Mouse (Mus musculus): Measurements from ENCODE around the gene Cldn10. TPM values are rescaled to one million over a fixed set of nuclear protein-coding genes. Genes with fewer than 3 reads are reported as not detected.

Gene Cldn10
- polyA plus RNA-seq, 1 experiment = 1.3 TPM

- Histone ChIP-seq H3K4me1 (ENCODE audit: control insufficient read depth, insufficient read depth, low read length) (no peaks in the 10 kb centered on the region; the same call in 1 of the 2 replicates), H3K27ac (ENCODE audit: control insufficient read depth, insufficient read depth, low read depth, low read length, poor library complexity) (no peak overlapping the region), H3K4me3 (replicated peaks; ENCODE audit: control insufficient read depth, low read depth, low read length) (no peak overlapping the region)
- 87% methylated on average over 11 of the region's 11 CpGs for WGBS
- TF ChIP-seq POLR2A (IDR thresholded peaks at IDR 0.05; ENCODE audit: borderline replicate concordance, control insufficient read depth, low read depth, low read length) (no peak), CTCF (IDR thresholded peaks at IDR 0.05; ENCODE audit: control insufficient read depth, insufficient read depth, low read length) (no peak)
Observed at GRCm38 (mm10) chr14:118836145-118836544, 48.4 kb downstream of the Cldn10 start.

DNA sequence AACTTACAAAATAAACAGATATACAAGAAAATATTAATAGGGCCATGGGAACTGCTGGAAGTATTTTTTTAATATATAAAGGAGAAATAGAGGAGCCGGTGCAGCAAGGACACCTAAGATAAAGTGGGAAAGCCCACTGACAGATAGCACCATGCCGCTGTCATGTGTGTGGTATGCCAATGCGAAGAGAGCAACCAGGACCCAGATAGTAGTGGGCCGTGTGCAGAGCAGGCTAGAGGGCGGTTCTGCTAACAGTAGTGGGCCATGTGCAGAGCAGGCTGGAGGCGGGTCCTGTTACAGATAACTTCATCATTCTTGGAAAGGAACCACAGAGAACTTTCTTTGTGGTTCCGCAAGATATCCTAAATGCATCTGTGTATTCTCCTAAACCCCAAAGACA, 49.0 kb downstream of the Cldn10 start:
- Histone ChIP-seq H3K4me3 (replicated peaks; ENCODE audit: control insufficient read depth, low read depth, low read length) (no peak overlapping the region), H3K27ac (ENCODE audit: control insufficient read depth, insufficient read depth, low read depth, low read length, poor library complexity) (no peak overlapping the region), H3K4me1 (ENCODE audit: control insufficient read depth, insufficient read depth, low read length) (no peaks in the 10 kb centered on the region; the same call in none of the 2 replicates)
- 54% methylated on average over 7 of the region's 7 CpGs for WGBS
- TF ChIP-seq CTCF (IDR thresholded peaks at IDR 0.05; ENCODE audit: control insufficient read depth, insufficient read depth, low read length) (no peak), POLR2A (IDR thresholded peaks at IDR 0.05; ENCODE audit: borderline replicate concordance, control insufficient read depth, low read depth, low read length) (no peak)

- Histone ChIP-seq H3K4me1 (ENCODE audit: control insufficient read depth, insufficient read depth, low read length) (no peaks in the 10 kb centered on the region; the same call in none of the 2 replicates), H3K27ac (ENCODE audit: control insufficient read depth, insufficient read depth, low read depth, low read length, poor library complexity) (no peak overlapping the region), H3K4me3 (replicated peaks; ENCODE audit: control insufficient read depth, low read depth, low read length) (no peak overlapping the region)
- no peak for TF ChIP-seq CTCF (IDR thresholded peaks at IDR 0.05; ENCODE audit: control insufficient read depth, insufficient read depth, low read length)
- no peak for TF ChIP-seq POLR2A (IDR thresholded peaks at IDR 0.05; ENCODE audit: borderline replicate concordance, control insufficient read depth, low read depth, low read length)
- 79% methylated on average over 8 of the region's 8 CpGs for WGBS
Observed at GRCm38 (mm10) chr14:118838556-118839120, 50.9 kb downstream of the Cldn10 start.

- Histone ChIP-seq H3K27ac (ENCODE audit: control insufficient read depth, insufficient read depth, low read depth, low read length, poor library complexity) (no peak overlapping the region), H3K4me3 (replicated peaks; ENCODE audit: control insufficient read depth, low read depth, low read length) (no peak overlapping the region), H3K4me1 (ENCODE audit: control insufficient read depth, insufficient read depth, low read length) (no peaks in the 10 kb centered on the region; the same call in none of the 2 replicates)
- 82% methylated on average over 5 of the region's 5 CpGs for WGBS
- TF ChIP-seq CTCF (IDR thresholded peaks at IDR 0.05; ENCODE audit: control insufficient read depth, insufficient read depth, low read length) (no peak), POLR2A (IDR thresholded peaks at IDR 0.05; ENCODE audit: borderline replicate concordance, control insufficient read depth, low read depth, low read length) (no peak)
Observed at GRCm38 (mm10) chr14:118839416-118839815, 51.7 kb downstream of the Cldn10 start.

DNA sequence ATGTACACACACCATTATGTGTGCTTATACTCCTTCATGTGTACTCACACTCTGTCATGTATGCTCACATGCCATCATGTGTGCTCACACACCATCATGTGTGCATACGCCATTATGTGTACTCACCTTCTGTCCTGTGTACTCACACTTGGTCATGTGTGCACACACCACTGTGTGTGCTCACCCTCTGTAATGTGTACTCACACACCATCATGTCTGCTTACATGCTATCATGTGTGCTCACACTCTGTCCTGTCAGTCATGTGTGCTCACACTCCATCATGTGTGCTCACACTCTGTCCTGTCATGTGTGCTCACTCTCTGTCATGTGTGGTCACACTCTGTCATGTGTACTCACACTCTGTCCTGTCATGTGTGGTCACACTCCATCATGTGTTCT, 52.3 kb downstream of the Cldn10 start:
- 93% methylated on average over 1 of the region's 1 CpGs for WGBS
- Histone ChIP-seq H3K4me1 (ENCODE audit: control insufficient read depth, insufficient read depth, low read length) (no peaks in the 10 kb centered on the region; the same call in none of the 2 replicates), H3K27ac (ENCODE audit: control insufficient read depth, insufficient read depth, low read depth, low read length, poor library complexity) (no peak overlapping the region), H3K4me3 (replicated peaks; ENCODE audit: control insufficient read depth, low read depth, low read length) (no peak overlapping the region)
- TF ChIP-seq POLR2A (IDR thresholded peaks at IDR 0.05; ENCODE audit: borderline replicate concordance, control insufficient read depth, low read depth, low read length) (no peak), CTCF (IDR thresholded peaks at IDR 0.05; ENCODE audit: control insufficient read depth, insufficient read depth, low read length) (no peak)

GRCm38 (mm10) chr14:118842353-118842752, 54.6 kb downstream of the Cldn10 start:
- H3K4me1 ChIP-seq (ENCODE audit: control insufficient read depth, insufficient read depth, low read length) = no peaks in the 10 kb centered on the region; the same call in none of the 2 replicates
- H3K4me3 ChIP-seq (replicated peaks; ENCODE audit: control insufficient read depth, low read depth, low read length) = no peak overlapping the region
- WGBS = 16% methylated on average over 3 of the region's 3 CpGs
- no peak overlapping the region for H3K27ac ChIP-seq (ENCODE audit: control insufficient read depth, insufficient read depth, low read depth, low read length, poor library complexity)
- TF ChIP-seq CTCF (IDR thresholded peaks at IDR 0.05; ENCODE audit: control insufficient read depth, insufficient read depth, low read length) (no peak), POLR2A (IDR thresholded peaks at IDR 0.05; ENCODE audit: borderline replicate concordance, control insufficient read depth, low read depth, low read length) (no peak)

DNA sequence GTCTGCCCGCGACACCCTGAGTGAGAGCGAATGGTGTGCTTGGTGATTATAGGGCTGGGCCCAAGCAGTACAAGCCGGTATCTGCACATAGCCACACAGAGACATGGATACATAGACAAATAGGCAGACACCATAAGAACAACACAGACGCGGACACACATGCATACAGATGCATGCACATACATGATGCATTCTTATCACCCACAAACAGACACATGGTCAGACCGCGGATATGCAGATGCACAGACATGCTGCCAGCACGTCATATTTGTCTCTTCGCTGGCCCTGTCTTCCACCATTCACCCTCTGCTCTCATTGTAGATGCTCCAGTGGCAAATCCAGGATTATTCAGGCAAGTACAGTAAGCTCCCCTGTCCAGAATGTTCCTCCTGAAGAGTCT, 59.1 kb downstream of the Cldn10 start:
- TF ChIP-seq CTCF (IDR thresholded peaks at IDR 0.05; ENCODE audit: control insufficient read depth, insufficient read depth, low read length) (no peak), POLR2A (IDR thresholded peaks at IDR 0.05; ENCODE audit: borderline replicate concordance, control insufficient read depth, low read depth, low read length) (no peak)
- no peak overlapping the region for H3K27ac ChIP-seq (ENCODE audit: control insufficient read depth, insufficient read depth, low read depth, low read length, poor library complexity)
- WGBS = 92% methylated on average over 10 of the region's 10 CpGs
- no peak overlapping the region for H3K4me3 ChIP-seq (replicated peaks; ENCODE audit: control insufficient read depth, low read depth, low read length)
- H3K4me1 ChIP-seq (ENCODE audit: control insufficient read depth, insufficient read depth, low read length) = no peaks in the 10 kb centered on the region

DNA sequence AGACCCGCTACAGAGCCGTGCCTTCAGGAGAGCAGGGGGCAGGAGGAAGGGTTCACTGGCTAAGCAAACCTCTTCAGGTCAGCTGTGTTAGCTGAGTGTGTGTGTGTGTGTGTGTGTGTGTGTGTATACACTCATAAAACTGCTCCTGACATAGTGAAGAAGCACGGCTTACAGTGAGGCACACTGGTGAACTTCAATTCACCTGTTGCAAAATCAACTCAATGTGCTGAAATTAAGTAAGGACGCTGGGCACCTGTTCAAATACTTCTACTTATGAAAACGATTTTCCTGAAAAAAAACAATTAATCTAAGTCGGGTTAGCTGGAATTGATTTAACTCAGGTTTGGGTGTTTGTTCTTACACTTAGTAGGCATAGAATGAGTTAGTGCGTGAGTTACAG, 60.5 kb downstream of the Cldn10 start:
- WGBS = 79% methylated on average over 7 of the region's 7 CpGs
- no peak overlapping the region for H3K4me3 ChIP-seq (replicated peaks; ENCODE audit: control insufficient read depth, low read depth, low read length)
- no peak overlapping the region for H3K27ac ChIP-seq (ENCODE audit: control insufficient read depth, insufficient read depth, low read depth, low read length, poor library complexity)
- H3K4me1 ChIP-seq (ENCODE audit: control insufficient read depth, insufficient read depth, low read length) = no peaks in the 10 kb centered on the region; the same call in 1 of the 2 replicates
- TF ChIP-seq POLR2A (IDR thresholded peaks at IDR 0.05; ENCODE audit: borderline replicate concordance, control insufficient read depth, low read depth, low read length) (no peak), CTCF (IDR thresholded peaks at IDR 0.05; ENCODE audit: control insufficient read depth, insufficient read depth, low read length) (no peak)
